Mouse (Mus musculus): ENCODE data around the gene Ace2. TPM values are rescaled to one million over a fixed set of nuclear protein-coding genes. Genes with fewer than 3 reads are reported as not detected.

Ace2 gene
- not detected for total RNA-seq (2018; cell fraction: chromatin; rRNA removed)
- under 1 TPM in 3 of 26 experiments, not detected in 23; 0.03 to 0.10 (median 0.10) TPM for total RNA-seq (2018; cell fraction: cytosol; rRNA removed)
- total RNA-seq (2018; cell fraction: nucleus; rRNA removed): not detected
- not detected in 3 replicates for polyA plus RNA-seq (2018)

GRCm38 (mm10) chrX:164139032-164139431 is at the start of gene Ace2:
Gene Ace2 (plus strand): TSS chrX:164139332.
- H3K27ac ChIP-seq: no peak within 1 kb of the TSS
- H3K79me2 ChIP-seq (ENCODE audit: inconsistent target): no peaks in the 10 kb centered on the region
- H3K4me3 ChIP-seq (ENCODE audit: inconsistent target): no peak within 1 kb of the TSS
- no peaks in the 10 kb centered on the region for H3K36me3 ChIP-seq (ENCODE audit: inconsistent target)
- WGBS (ENCODE audit: missing documents): 92% methylated on average over 2 of the region's 2 CpGs

GRCm38 (mm10) chrX:164089916-164090315 is 49.2 kb upstream of the Ace2 start:
- 89% methylated on average over 11 of the region's 11 CpGs for WGBS (ENCODE audit: missing documents)
- Histone ChIP-seq H3K79me2 (ENCODE audit: inconsistent target) (no peaks in the 10 kb centered on the region), H3K27ac (no peak overlapping the region), H3K36me3 (ENCODE audit: inconsistent target) (no peaks in the 10 kb centered on the region), H3K4me3 (ENCODE audit: inconsistent target) (no peak overlapping the region)

- Histone ChIP-seq H3K4me3 (ENCODE audit: inconsistent target) (no peak overlapping the region), H3K36me3 (ENCODE audit: inconsistent target) (no peaks in the 10 kb centered on the region), H3K79me2 (ENCODE audit: inconsistent target) (no peaks in the 10 kb centered on the region), H3K27ac (no peak overlapping the region)
- WGBS (ENCODE audit: missing documents): 51% methylated on average over 6 of the region's 7 CpGs
These were observed 46.6 kb upstream of the Ace2 start for GRCm38 (mm10) chrX:164092300-164093169.

GRCm38 (mm10) chrX:164093435-164093834 is 45.7 kb upstream of the Ace2 start:
- WGBS (ENCODE audit: missing documents): 91% methylated on average over 5 of the region's 5 CpGs
- Histone ChIP-seq H3K36me3 (ENCODE audit: inconsistent target) (no peaks in the 10 kb centered on the region), H3K79me2 (ENCODE audit: inconsistent target) (no peaks in the 10 kb centered on the region), H3K27ac (no peak overlapping the region), H3K4me3 (ENCODE audit: inconsistent target) (no peak overlapping the region)

- Histone ChIP-seq H3K27ac (no peak overlapping the region), H3K4me3 (ENCODE audit: inconsistent target) (no peak overlapping the region), H3K36me3 (ENCODE audit: inconsistent target) (no peaks in the 10 kb centered on the region), H3K79me2 (ENCODE audit: inconsistent target) (no peaks in the 10 kb centered on the region)
- WGBS (ENCODE audit: missing documents): 81% methylated on average over 2 of the region's 2 CpGs
These were observed 43.3 kb upstream of the Ace2 start for GRCm38 (mm10) chrX:164095838-164096237.

GRCm38 (mm10) chrX:164101483-164101882 is 37.6 kb upstream of the Ace2 start:
- Histone ChIP-seq H3K27ac (no peak overlapping the region), H3K4me3 (ENCODE audit: inconsistent target) (no peak overlapping the region), H3K36me3 (ENCODE audit: inconsistent target) (no peaks in the 10 kb centered on the region), H3K79me2 (ENCODE audit: inconsistent target) (no peaks in the 10 kb centered on the region)

- Histone ChIP-seq H3K36me3 (ENCODE audit: inconsistent target) (no peaks in the 10 kb centered on the region), H3K27ac (no peak overlapping the region), H3K79me2 (ENCODE audit: inconsistent target) (no peaks in the 10 kb centered on the region), H3K4me3 (ENCODE audit: inconsistent target) (no peak overlapping the region)
- WGBS (ENCODE audit: missing documents): 81% methylated on average over 7 of the region's 7 CpGs
These were observed 36.9 kb upstream of the Ace2 start for GRCm38 (mm10) chrX:164102198-164102597.

- H3K4me3 ChIP-seq (ENCODE audit: inconsistent target): no peak overlapping the region
These were observed 36.5 kb upstream of the Ace2 start for GRCm38 (mm10) chrX:164102656-164103055.

GRCm38 (mm10) chrX:164111146-164111545 is 28.0 kb upstream of the Ace2 start:
- no peak overlapping the region for H3K27ac ChIP-seq
- no peaks in the 10 kb centered on the region for H3K79me2 ChIP-seq (ENCODE audit: inconsistent target)
- 87% methylated on average over 3 of the region's 3 CpGs for WGBS (ENCODE audit: missing documents)
- H3K36me3 ChIP-seq (ENCODE audit: inconsistent target): no peaks in the 10 kb centered on the region
- H3K4me3 ChIP-seq (ENCODE audit: inconsistent target): no peak overlapping the region

More at GRCm38 (mm10) chrX:164102656-164103055, 36.5 kb upstream of the Ace2 start:
- H3K36me3 ChIP-seq (ENCODE audit: inconsistent target): no peaks in the 10 kb centered on the region
- H3K79me2 ChIP-seq (ENCODE audit: inconsistent target): no peaks in the 10 kb centered on the region
- 67% methylated on average over 6 of the region's 6 CpGs for WGBS (ENCODE audit: missing documents)
- no peak overlapping the region for H3K27ac ChIP-seq

GRCm38 (mm10) chrX:164113744-164114143 is 25.4 kb upstream of the Ace2 start:
- Histone ChIP-seq H3K79me2 (ENCODE audit: inconsistent target) (no peaks in the 10 kb centered on the region), H3K36me3 (ENCODE audit: inconsistent target) (no peaks in the 10 kb centered on the region), H3K4me3 (ENCODE audit: inconsistent target) (no peak overlapping the region), H3K27ac (no peak overlapping the region)
- WGBS (ENCODE audit: missing documents): 92% methylated on average over 6 of the region's 6 CpGs

- Histone ChIP-seq H3K27ac (no peak overlapping the region), H3K36me3 (ENCODE audit: inconsistent target) (no peaks in the 10 kb centered on the region), H3K79me2 (ENCODE audit: inconsistent target) (no peaks in the 10 kb centered on the region), H3K4me3 (ENCODE audit: inconsistent target) (no peak overlapping the region)
- 93% methylated on average over 3 of the region's 3 CpGs for WGBS (ENCODE audit: missing documents)
These were observed 15.2 kb upstream of the Ace2 start for GRCm38 (mm10) chrX:164123942-164124341.

- Histone ChIP-seq H3K27ac (no peak overlapping the region), H3K79me2 (ENCODE audit: inconsistent target) (no peaks in the 10 kb centered on the region), H3K4me3 (ENCODE audit: inconsistent target) (no peak overlapping the region), H3K36me3 (ENCODE audit: inconsistent target) (no peaks in the 10 kb centered on the region)
- 93% methylated on average over 3 of the region's 3 CpGs for WGBS (ENCODE audit: missing documents)
These were observed 5.6 kb upstream of the Ace2 start for GRCm38 (mm10) chrX:164133531-164133930.

GRCm38 (mm10) chrX:164135304-164135818 is 3.8 kb upstream of the Ace2 start:
- no peaks in the 10 kb centered on the region for H3K79me2 ChIP-seq (ENCODE audit: inconsistent target)
- no peaks in the 10 kb centered on the region for H3K36me3 ChIP-seq (ENCODE audit: inconsistent target)
- WGBS (ENCODE audit: missing documents): 81% methylated on average over 3 of the region's 4 CpGs
- H3K27ac ChIP-seq: no peak overlapping the region
- H3K4me3 ChIP-seq (ENCODE audit: inconsistent target): no peak overlapping the region

GRCm38 (mm10) chrX:164145463-164146250 is 6.5 kb downstream of the Ace2 start:
- WGBS (ENCODE audit: missing documents): 89% methylated on average over 4 of the region's 6 CpGs
- no peak overlapping the region for H3K27ac ChIP-seq
- H3K79me2 ChIP-seq (ENCODE audit: inconsistent target): no peaks in the 10 kb centered on the region
- H3K36me3 ChIP-seq (ENCODE audit: inconsistent target): no peaks in the 10 kb centered on the region
- H3K4me3 ChIP-seq (ENCODE audit: inconsistent target): no peak overlapping the region

- no peak overlapping the region for H3K27ac ChIP-seq
- 75% methylated on average over 2 of the region's 2 CpGs for WGBS (ENCODE audit: missing documents)
These were observed 13.6 kb downstream of the Ace2 start for GRCm38 (mm10) chrX:164152703-164153102.

More at GRCm38 (mm10) chrX:164152703-164153102, 13.6 kb downstream of the Ace2 start:
- no peaks in the 10 kb centered on the region for H3K36me3 ChIP-seq (ENCODE audit: inconsistent target)
- H3K79me2 ChIP-seq (ENCODE audit: inconsistent target): no peaks in the 10 kb centered on the region
- no peak overlapping the region for H3K4me3 ChIP-seq (ENCODE audit: inconsistent target)

Data from macrophage (primary cell).